ENCODE assay signal across 11 mouse cellular contexts in genomic region chrX:101522027-101522426, GRCm38 (mm10). TPM values are rescaled to one million over a fixed set of nuclear protein-coding genes. Genes with fewer than 3 reads are reported as not detected.
DNase-seq lines count a peak whose midpoint lies in the region; ATAC-seq and TF ChIP-seq lines count a peak whose summit lies in the region.
"Had no signal": no experiment of that assay in that cellular context is flagged by ENCODE, and none has a peak within 500 bp of the region (broad histone marks: within the 10 kb centered on the region; RNA-seq: fewer than 3 reads in every experiment).

No protein-coding gene starts in this region.

- H3K9me3 ChIP-seq in ES-E14 (ENCODE audit: control insufficient read depth, insufficient read depth, low read depth, low read length), result no peaks in the 10 kb centered on the region
- H3K9me3 ChIP-seq in heart, embryonic 12.5 days (replicated peaks), result no peaks in the 10 kb centered on the region
- no peaks in the 10 kb centered on the region for H3K9me3 ChIP-seq in liver, embryonic 14.5 days (ENCODE audit: control insufficient read depth, low read length)
- H3K9me3 ChIP-seq in midbrain, embryonic 16.5 days (replicated peaks; ENCODE audit: control insufficient read depth, low read length, poor library complexity, severe bottlenecking), result no peaks in the 10 kb centered on the region
- H3K9me3 ChIP-seq: limb, embryonic 12.5 days; midbrain, embryonic 12.5 days had no signal

- no peak for TF ChIP-seq CTCF in liver, embryonic 14.5 days (IDR thresholded peaks at IDR 0.05; ENCODE audit: low read depth)

- peak overlapping the region; percentile 98 for H3K9ac ChIP-seq in ES-E14 (ENCODE audit: insufficient read depth, low read depth, low read length, poor library complexity, severe bottlenecking)
- no peak overlapping the region for H3K9ac ChIP-seq in heart, embryonic 12.5 days
- H3K9ac ChIP-seq in liver, embryonic 14.5 days (replicated peaks), result no peak overlapping the region
- no peak overlapping the region for H3K9ac ChIP-seq in midbrain, embryonic 16.5 days (ENCODE audit: low read depth, low read length)
- H3K9ac ChIP-seq: limb, embryonic 12.5 days; midbrain, embryonic 12.5 days had no signal

- WGBS in heart, embryonic 12.5 days, result 75% methylated on average over 15 of the region's 15 CpGs
- WGBS in liver, embryonic 14.5 days (ENCODE audit: insufficient replicate concordance), result 70% methylated on average over 15 of the region's 15 CpGs
- 83% methylated on average over 14 of the region's 15 CpGs for WGBS in midbrain, embryonic 16.5 days

- ATAC-seq in heart, embryonic 12.5 days (ENCODE audit: insufficient number of reproducible peaks, low FRiP score), result no peak
- no peak for ATAC-seq in liver, embryonic 14.5 days (ENCODE audit: insufficient read depth)
- ATAC-seq in monocyte, adult 5-6 weeks (replicated peaks; ENCODE audit: insufficient number of reproducible peaks, low FRiP score, low TSS enrichment, poor library complexity, severe bottlenecking), result no peak
- no peak for ATAC-seq in megakaryocyte, adult 5-6 weeks (ENCODE audit: poor library complexity, severe bottlenecking)
- ATAC-seq in midbrain, embryonic 16.5 days, result no peak

- TF ChIP-seq EP300 in liver, embryonic 14.5 days (IDR thresholded peaks at IDR 0.05; ENCODE audit: low read depth), result no peak

- in situ Hi-C loops in ES-E14 (cut with MboI; ENCODE audit: low sequenced_read_pairs in 2 of 2, unreplicated experiment in 2 of 2), result loop anchor here in 1 of 2 experiments (25.0 kb wide), 1 partner anchor 435 kb away; the partner anchor contains the start of gene Slc7a3

- peak overlapping the region; percentile 86 for H3K27ac ChIP-seq in ES-E14 (ENCODE audit: insufficient read depth, low read depth, low read length, poor library complexity, severe bottlenecking)
- no peak overlapping the region for H3K27ac ChIP-seq in heart, embryonic 12.5 days (ENCODE audit: poor library complexity, severe bottlenecking)
- H3K27ac ChIP-seq in liver, embryonic 14.5 days, result no peak overlapping the region
- no peak overlapping the region for H3K27ac ChIP-seq in midbrain, embryonic 16.5 days (ENCODE audit: low read length)
- H3K27ac ChIP-seq: limb, embryonic 12.5 days; midbrain, embryonic 12.5 days had no signal

- H3K4me2 ChIP-seq in heart, embryonic 12.5 days, result 0 out of 2 replicates have a peak overlapping the region, but pooled peaks have one; percentile 16
- H3K4me2 ChIP-seq in liver, embryonic 14.5 days (ENCODE audit: low read depth), result no peak overlapping the region
- no peak overlapping the region for H3K4me2 ChIP-seq in midbrain, embryonic 16.5 days (ENCODE audit: low read length)
- H3K4me2 ChIP-seq: limb, embryonic 12.5 days; midbrain, embryonic 12.5 days had no signal

- H3K36me3 ChIP-seq in ES-E14 (ENCODE audit: control insufficient read depth, insufficient read depth, low read length, poor library complexity, severe bottlenecking), result no peaks in the 10 kb centered on the region
- H3K36me3 ChIP-seq in heart, embryonic 12.5 days, result no peaks in the 10 kb centered on the region
- no peaks in the 10 kb centered on the region for H3K36me3 ChIP-seq in liver, embryonic 14.5 days (replicated peaks; ENCODE audit: control insufficient read depth, insufficient read depth, low read depth)
- no peaks in the 10 kb centered on the region for H3K36me3 ChIP-seq in midbrain, embryonic 16.5 days (ENCODE audit: control insufficient read depth, insufficient read depth, low read length)
- H3K36me3 ChIP-seq: limb, embryonic 12.5 days; midbrain, embryonic 12.5 days had no signal

- peak; percentile 21 for DNase-seq in adrenal gland, postnatal 14 days
- DNase-seq in adrenal gland, postnatal 10 days, result no peak
- DNase-seq in ES-E14 (ENCODE audit: low read depth, low spot score), result peak; percentile 72
- DNase-seq in liver, embryonic 14.5 days (ENCODE audit: low read depth in 3 of 3, low spot score in 3 of 3), result no peak
- DNase-seq: gastrocnemius, postnatal 14 days had no signal

- peak overlapping the region; percentile 97 to 98 for H3K4me3 ChIP-seq in ES-E14 (ENCODE audit: insufficient read depth in 1 of 2, low read depth in 1 of 2, low read length in 2 of 2, poor library complexity in 1 of 2, severe bottlenecking in 1 of 2)
- peak overlapping the region; percentile 23 for H3K4me3 ChIP-seq in heart, embryonic 12.5 days
- H3K4me3 ChIP-seq in liver, embryonic 14.5 days (ENCODE audit: insufficient read depth in 1 of 2, low read depth in 2 of 2, low read length in 2 of 2), result peak overlapping the region; percentile 6 to 33; a peak in 3 of 4 replicates
- no peak overlapping the region for H3K4me3 ChIP-seq in midbrain, embryonic 16.5 days (ENCODE audit: low read depth, low read length)
- H3K4me3 ChIP-seq: limb, embryonic 12.5 days; midbrain, embryonic 12.5 days had no signal

- H3K27me3 ChIP-seq in heart, embryonic 12.5 days (replicated peaks), result no peaks in the 10 kb centered on the region
- no peaks in the 10 kb centered on the region for H3K27me3 ChIP-seq in liver, embryonic 14.5 days (ENCODE audit: control insufficient read depth, insufficient read depth, low read length)
- H3K27me3 ChIP-seq in midbrain, embryonic 16.5 days (ENCODE audit: control insufficient read depth, insufficient read depth, low read depth, low read length), result no peaks in the 10 kb centered on the region
- H3K27me3 ChIP-seq: limb, embryonic 12.5 days; midbrain, embryonic 12.5 days had no signal

- no peaks in the 10 kb centered on the region for H3K4me1 ChIP-seq in ES-E14 (ENCODE audit: control insufficient read depth in 2 of 2, insufficient read depth in 2 of 2, low read length in 2 of 2, poor library complexity in 1 of 2)
- H3K4me1 ChIP-seq in heart, embryonic 12.5 days (replicated peaks), result no peaks in the 10 kb centered on the region
- peaks cover 0 to 1% of the 10 kb centered on the region in 2 experiments; a peak in 1 of 4 replicates for H3K4me1 ChIP-seq in liver, embryonic 14.5 days (replicated peaks; ENCODE audit: control insufficient read depth in 2 of 2, insufficient read depth in 2 of 2, low read length in 1 of 2)
- H3K4me1 ChIP-seq in midbrain, embryonic 16.5 days (ENCODE audit: control insufficient read depth, insufficient read depth, low read length), result no peaks in the 10 kb centered on the region
- H3K4me1 ChIP-seq: limb, embryonic 12.5 days; midbrain, embryonic 12.5 days had no signal

TF ChIP-seq in ES-E14, 5 proteins besides CTCF, POLR2A, EP300 and RAD21:
- TF ChIP-seq ZC3H11A (IDR thresholded peaks at IDR 0.05; ENCODE audit: borderline replicate concordance, low read depth, low read length) (no peak), CHD2 (IDR thresholded peaks at IDR 0.05; ENCODE audit: low read depth, low read length) (peak; percentile 78)
TF ChIP-seq in ES-E14: peak in this region for 1.

RNA-seq across cellular contexts. Expression of gene Taf1, which starts 10.5 kb away (rescaled TPM):
- 29.8 and 35.2 TPM in 2 replicates for total RNA-seq in adrenal gland, postnatal 14 days (2021)
- 10 to 100 TPM; 24.3 to 33.6 TPM for total RNA-seq in adrenal gland, postnatal 10 days (2021)
- total RNA-seq in ES-E14 (2012; rRNA removed), result 40.9 and 47.0 TPM in 2 replicates
- 12.5 TPM in 2 replicates for polyA plus RNA-seq in heart, embryonic 12.5 days (2016; fragmentation: Nextera tagmentation; extraction: Ambion mirVana)
- polyA plus RNA-seq in liver, embryonic 14.5 days (2012; rRNA removed), result 6.4 and 12.5 TPM in 2 replicates
- 5.8 and 6.1 TPM in 2 replicates for polyA plus RNA-seq in liver, embryonic 14.5 days (2014; fragmentation: Nextera tagmentation; extraction: Ambion mirVana)
- 55.4 to 102 TPM (median 69.7 TPM) in 3 replicates for total RNA-seq in monocyte, adult 5-6 weeks (2017)
- total RNA-seq in megakaryocyte, adult 5-6 weeks (2015), result 36.5 and 37.6 TPM in 2 replicates
- 46.7 and 56.9 TPM in 2 replicates for total RNA-seq in megakaryocyte, adult 5-6 weeks (2017)
- 16.0 and 17.1 TPM in 2 replicates for polyA plus RNA-seq in midbrain, embryonic 16.5 days (2015; fragmentation: Nextera tagmentation; extraction: Ambion mirVana)

Comparison
In these comparisons a context has a peak if more than half of its experiments do, and no peak if none do; other contexts are left out.
1. DNase-seq: peak in adrenal gland, postnatal 14 days (single experiment) and ES-E14 (single experiment); none in adrenal gland, postnatal 10 days (single experiment) and liver, embryonic 14.5 days (0 of 3).